Mouse (Mus musculus) left cerebral cortex, postnatal 4 days (tissue): ENCODE measurements around the gene Cryba4. TPM values are rescaled to one million over a fixed set of nuclear protein-coding genes. Genes with fewer than 3 reads are reported as not detected.

ENCODE experiments used
- DNase-seq: peaks from one replicate; pipeline ENCODE4 v3.0.0-alpha.2; 2022
- intact Hi-C: fragments of 180-260 bp; cut with DNase I; formaldehyde crosslinking; loops from one replicate; pipeline ENCODE4 v1.15.1; 2025
- total RNA-seq, 2 experiments: library from RNA; stranded (reverse); gene quantifications; 2 replicates each; pipeline ENCODE4 v1.2.3; 2021

Gene Cryba4
- total RNA-seq, 2 experiments from 2014 or later, result 0.50 to 0.54 TPM

DNA sequence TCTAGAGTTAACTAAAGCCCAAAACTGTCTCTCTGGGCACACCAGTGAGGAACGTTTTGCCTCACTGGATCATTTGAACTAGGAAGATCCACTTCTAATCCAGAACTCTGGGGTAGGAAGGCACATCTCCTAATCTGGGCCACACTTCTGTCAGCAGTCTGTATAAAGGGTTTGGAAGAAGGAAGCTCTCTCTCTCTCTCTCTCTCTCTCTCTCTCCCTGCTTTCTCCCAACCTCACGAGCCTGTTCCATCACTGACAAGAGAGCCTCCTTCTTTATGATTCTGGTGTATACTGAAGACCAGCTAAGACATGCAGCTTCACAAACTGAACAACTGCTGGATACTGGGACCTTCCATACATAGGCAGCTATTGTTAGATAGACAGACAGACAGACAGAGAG lies 10.5 kb downstream of the Cryba4 start:
- no peak for DNase-seq
- intact Hi-C loops, result loop anchor here (5.0 kb wide), 1 partner anchor 95 kb away; no protein-coding TSS in a partner anchor

DNA sequence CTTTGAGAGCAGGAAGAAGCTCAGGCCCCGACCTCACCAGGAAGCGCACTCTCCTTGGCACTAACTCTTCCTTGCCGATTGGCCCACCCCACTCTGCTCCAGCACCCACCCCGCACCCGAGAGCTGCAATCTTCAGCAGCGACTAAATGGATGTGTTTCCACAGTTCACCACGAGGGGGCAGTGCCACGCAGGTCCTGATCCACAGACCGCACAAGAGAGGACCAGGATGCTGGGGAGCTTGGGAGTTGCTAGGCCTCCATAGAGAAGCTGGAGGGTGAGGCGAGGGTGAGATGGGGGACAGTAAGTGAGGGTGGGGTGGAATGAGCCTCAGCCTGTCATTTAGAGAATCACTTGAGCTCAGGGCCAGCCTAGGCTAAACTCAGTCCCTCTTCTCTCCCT lies 11.6 kb downstream of the Cryba4 start:
- intact Hi-C loops, result loop anchor here (5.0 kb wide), 1 partner anchor 97 kb away; no protein-coding TSS in a partner anchor

DNA sequence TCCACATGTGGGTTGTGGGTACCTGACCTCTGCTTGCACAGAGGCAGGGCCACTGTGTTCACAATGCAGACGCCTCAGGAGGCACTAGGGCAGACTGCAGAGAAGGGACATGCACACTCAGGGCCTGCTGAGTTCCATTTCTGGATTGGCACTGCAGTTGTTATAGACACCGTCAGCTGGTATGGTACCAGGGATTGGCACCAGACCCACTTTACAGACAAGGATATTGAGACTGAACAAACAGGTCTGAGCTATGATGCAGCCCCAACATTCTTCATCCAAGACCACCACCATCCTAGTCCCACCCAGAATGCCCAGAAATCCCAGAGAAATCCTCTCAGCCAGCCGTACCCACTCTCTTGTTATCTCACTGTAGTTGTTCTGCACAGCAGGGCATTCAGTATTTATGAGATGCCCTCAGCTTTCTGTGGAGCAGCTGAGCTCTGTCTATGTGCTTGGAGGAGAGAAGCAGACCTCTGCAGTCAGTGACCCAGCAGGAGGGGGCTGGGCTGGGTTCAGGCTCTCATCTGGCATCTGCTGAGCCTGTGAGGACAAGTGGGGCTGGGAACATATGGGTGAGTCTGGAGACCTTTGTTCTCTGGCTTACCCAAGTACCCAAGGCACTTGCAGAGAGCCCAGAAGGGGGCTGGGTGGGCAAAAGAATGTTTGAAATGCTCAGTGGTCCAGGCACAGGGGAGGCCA lies 13.4 kb downstream of the Cryba4 start:
- intact Hi-C loops, result loop anchor here (10.0 kb wide), 1 partner anchor 176 kb away; no protein-coding TSS in a partner anchor
- peak; percentile 73 for DNase-seq

More for the DNA sequence above, 11.6 kb downstream of the Cryba4 start:
- DNase-seq, result peak; percentile 92

DNA sequence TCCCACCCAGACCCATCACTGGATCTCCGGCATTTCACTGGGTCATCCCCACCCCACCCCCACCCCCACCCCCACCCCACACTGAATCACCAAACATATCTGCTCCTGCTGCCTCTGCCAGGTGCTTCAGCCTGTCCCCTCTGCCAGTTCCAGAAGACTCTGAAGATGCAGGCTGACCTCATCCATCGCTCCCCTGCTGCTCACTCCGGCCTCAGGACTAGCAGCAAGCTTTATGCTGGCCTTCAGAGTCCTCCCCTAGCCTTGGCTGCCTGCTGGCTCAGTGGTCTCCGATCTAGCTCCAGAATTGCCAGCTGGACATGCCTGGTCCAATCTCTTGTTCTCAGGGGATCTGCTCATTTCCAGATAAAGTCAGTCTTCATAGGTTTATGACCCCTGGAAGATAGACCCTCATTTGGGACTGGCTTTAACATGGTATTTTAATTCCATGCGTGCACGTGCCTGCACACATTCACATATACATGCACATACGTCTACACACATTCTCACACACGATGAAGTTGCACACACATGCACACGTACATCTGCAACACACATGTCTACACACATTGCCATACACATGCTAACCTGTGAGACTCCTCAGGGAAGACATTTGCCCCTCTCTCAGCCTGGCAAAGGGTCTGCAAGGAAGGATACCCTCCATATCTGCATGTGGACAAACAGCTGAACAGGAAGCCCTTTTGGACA lies 14.3 kb downstream of the Cryba4 start:
- intact Hi-C loops, result loop anchor here (10.0 kb wide), 1 partner anchor 177 kb away; no protein-coding TSS in a partner anchor

DNA sequence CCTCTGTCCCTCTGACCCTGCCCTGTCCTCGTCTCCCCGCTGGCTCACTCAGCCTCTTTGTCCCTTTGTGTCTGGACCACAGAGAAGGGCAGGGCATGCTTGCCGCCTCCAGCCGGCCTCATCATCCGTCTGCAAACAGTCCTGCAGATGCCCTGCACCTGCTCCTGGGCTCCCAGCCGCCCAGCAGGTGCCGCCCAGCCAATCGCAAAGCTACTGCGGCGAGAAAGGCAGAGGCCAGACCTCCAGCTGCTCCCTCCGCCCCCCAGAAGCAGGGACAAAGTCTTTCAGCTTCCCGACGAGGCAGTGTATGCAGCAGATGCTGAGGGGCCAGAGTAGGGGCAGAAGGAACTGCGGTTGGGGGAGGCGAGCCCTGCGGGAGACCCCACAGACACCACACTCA lies 14.9 kb downstream of the Cryba4 start:
- peak; percentile 91 for DNase-seq
- intact Hi-C loops, result loop anchor here (10.0 kb wide), 1 partner anchor 177 kb away; no protein-coding TSS in a partner anchor

More for the DNA sequence above, 14.3 kb downstream of the Cryba4 start:
- peak; percentile 67 for DNase-seq

DNA sequence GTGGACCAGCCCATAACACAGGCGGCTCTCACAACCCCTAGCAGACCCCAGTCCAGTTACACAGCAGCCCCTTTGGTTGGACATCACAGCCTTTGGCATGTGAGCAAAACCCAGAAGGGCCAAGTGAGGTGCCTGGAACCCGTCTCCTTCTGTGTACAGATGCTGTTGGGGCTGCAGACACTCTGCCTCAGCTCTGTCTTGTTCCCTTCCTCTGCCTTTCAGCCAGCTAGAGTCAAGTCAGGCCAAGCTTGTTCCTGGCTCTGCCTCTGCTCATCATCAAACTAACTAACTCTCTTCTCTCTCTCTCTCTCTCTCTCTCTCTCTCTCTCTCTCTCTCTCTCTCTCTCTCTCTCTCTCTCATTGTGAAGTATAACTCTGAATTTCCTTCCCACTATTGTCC lies 15.7 kb downstream of the Cryba4 start:
- no peak for DNase-seq
- intact Hi-C loops, result loop anchor here (10.0 kb wide), 1 partner anchor 178 kb away; no protein-coding TSS in a partner anchor

DNA sequence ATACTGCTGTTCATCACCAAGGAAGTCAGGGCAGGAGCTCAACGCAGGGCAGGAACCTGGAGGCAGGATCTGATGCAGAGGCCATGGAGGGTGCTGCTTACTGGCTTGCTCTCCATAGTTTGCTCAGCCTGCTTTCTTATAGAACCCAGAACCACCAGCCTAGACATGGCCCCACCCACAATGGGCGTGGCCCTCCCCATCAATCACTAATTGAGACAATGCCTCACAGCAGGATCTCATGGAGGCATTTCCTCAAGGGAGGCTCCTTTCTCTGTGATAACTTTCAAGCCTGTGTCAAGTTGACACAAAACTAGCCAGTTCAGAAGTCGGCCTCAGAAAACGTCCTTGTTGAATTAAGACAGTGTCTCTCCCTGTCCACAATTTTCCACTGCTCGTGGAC lies 16.5 kb downstream of the Cryba4 start:
- intact Hi-C loops, result loop anchor here (10.0 kb wide), 1 partner anchor 179 kb away; no protein-coding TSS in a partner anchor
- DNase-seq, result no peak

DNA sequence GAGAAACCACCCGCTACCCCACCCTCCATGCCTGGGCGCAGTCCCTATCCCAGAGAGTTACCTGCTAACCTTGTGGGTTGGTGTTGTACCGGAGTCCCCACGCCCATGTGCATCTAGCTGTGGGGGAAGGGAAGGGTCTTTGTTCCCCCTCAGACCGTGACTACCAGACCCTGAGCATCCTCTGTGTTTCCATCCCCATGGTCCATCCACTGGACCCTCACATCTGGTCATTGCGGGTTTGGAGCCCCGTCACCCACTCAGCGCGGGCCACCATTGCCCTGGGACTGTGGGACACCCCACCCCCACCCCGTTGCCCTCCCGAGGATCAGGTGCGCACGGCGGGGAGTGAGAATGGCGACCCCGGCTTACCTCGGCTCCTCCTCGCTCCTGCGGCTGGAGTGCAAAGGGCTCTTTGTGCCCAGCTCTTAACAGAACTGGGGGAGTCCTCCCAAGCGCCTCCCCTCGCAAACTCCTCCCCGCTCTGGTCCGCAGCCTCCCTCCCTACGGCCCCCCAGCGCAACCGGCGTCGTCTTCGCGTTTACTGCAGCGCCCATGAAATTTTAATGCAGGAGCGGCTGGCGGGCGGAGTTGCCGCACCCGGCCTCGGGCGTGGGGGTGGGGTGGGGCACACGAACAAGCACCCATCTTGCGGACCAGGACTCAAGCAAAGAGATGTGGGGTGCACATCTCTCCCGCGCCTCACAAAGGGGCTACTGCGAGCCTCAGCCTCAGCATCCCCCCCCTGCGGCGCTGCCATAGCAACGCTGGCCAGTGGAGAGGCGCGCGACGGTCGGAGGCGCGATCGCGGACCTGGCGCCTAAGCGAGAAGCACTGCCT lies 23.9 kb downstream of the Cryba4 start:
- peak; percentile 86 for DNase-seq
- intact Hi-C loops, result loop anchor here (10.0 kb wide), 1 partner anchor 96 kb away; the partner anchor contains the start of gene Tfip11

DNA sequence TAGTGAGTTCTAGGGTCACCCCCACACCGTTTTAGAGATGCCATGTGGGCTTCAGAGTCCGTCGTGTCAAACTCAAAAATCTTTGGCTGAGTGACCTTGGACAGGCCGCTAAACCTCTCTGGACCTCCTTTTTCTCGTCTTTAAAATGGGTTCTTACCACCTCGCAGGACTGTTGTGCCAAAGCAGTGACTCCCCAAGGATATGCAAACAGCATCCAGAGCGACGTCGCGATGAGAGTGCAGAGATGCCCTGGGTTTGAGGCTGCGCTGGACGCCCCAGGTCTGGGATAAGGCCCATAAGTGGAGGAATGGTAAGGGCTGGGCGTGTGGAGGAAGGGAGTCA lies 24.4 kb downstream of the Cryba4 start:
- intact Hi-C loops, result loop anchor here (10.0 kb wide), 1 partner anchor 97 kb away; the partner anchor contains the start of gene Tfip11
- DNase-seq, result no peak

DNA sequence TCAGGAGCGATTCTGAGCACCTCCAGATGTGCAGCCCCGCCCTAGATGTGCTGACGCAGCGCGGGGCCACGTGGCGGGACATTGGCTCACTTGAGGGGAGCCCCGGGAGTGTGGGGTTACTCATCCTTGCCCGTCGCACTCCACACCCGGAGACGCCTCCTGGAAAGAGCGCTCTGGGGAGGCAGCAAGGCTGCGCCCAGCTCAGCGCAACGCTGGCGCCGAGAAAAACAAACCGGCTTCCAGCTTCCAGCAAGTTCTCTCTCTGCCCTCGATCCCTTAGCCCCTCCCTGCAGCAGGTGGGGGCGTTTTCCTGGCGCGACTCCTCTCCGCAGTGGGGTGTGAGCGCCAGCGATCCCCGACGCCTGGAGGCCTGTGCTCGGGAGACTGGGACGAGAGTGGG lies 25.0 kb downstream of the Cryba4 start:
- DNase-seq, result no peak
- intact Hi-C loops, result loop anchor here (10.0 kb wide), 1 partner anchor 97 kb away; the partner anchor contains the start of gene Tfip11

DNA sequence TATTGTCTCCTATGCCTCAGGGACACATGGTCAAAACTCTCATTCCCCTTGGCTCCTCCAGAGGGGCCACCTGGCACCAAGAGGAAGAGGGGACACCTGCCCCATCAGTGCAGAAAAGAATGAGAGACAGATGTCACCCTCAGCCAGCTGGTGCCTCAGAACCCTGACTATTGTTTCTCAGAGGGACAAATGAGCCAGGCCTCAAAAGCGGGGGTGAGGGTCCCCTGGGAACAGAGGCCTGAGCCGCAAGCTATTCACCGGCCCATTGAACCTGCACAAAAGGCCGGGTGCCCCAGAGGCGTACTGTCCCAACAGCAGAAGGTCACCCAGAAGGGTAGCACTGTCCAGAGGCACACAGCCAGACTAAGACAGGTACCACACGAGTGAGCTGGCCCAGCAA lies 26.7 kb downstream of the Cryba4 start:
- DNase-seq, result no peak
- intact Hi-C loops, result loop anchor here (10.0 kb wide), 1 partner anchor 99 kb away; the partner anchor contains the start of gene Tfip11

DNA sequence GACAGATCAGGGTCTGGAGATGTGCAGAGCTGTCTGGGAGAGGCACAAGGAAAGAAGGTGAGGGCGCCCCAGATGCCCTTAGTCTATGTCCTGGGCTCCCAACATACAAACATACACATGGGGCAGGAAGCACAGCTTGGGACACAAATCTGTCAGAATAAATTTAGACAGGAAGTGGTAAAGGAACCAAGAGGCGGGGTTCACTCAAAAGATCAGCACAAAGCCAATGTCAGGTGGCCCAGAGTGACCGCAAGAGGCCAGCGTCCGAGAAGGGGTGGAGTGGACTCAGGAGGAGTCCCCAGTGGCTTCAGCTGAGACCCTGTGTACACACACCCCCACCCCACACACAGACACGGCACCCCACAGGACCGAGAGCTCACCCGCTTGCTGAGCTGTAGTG lies 32.1 kb downstream of the Cryba4 start:
- DNase-seq, result no peak
- intact Hi-C loops, result loop anchor here (10.0 kb wide), 1 partner anchor 105 kb away; the partner anchor contains the start of gene Tfip11

DNA sequence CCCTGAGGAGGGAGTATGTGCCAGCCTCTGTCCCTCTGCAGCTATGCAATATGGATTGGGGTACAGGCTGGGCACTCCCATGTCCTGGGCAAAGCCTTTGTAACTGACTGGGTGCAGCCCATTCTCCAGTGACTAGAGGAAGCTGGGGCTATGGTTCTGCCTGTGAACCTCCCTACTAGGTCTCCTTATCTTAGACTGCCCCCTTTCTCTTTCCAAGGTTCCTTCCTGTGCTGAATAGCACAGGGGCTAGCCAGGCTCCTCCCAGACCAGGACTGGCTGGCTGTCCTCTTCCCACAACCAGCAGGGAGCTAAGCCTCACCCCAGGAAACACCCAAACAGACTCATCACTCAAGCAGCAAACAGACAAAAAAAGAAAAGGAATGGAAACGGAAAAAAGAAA lies 32.9 kb downstream of the Cryba4 start:
- no peak for DNase-seq
- intact Hi-C loops, result no loop called here

DNA sequence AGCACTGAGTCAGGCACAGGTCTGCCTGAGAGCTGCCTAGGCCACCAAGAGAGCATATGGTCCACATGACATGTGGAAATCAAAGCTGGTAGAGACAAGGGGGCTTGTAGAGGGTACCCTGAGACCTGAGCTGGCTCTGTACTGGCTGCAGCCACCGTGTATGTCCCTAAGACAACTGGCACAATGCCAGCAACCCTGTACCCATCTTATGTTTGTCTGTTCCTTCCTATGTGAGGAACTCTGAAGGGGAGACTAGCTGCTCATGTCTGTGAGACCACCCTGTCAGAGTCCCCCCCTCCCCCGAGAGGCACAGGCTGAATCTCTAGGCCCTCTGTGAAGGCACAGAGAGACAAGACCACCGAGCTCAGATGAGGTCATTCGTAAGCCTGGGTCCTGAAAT lies 33.6 kb downstream of the Cryba4 start:
- intact Hi-C loops, result no loop called here
- no peak for DNase-seq

DNA sequence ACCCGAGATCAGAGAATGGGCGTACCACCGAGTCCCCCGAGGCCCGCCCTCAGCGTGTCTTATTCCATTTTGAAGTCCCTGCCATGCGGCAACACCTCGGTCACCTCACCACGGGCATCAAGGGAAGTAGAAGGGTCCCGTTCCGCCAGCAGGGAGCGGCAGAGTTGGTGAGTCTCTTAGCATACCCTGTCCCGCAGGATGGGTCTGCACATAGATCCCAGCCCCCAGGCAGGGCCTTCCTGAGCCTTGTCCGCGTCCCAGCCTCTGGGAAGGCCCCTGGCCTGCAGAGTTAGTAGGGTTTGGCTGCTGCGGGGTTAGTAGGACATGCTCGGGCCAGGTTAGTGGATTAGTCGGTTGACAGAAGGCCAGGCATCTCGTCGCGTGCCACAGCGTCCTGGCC lies 35.3 kb downstream of the Cryba4 start:
- DNase-seq, result no peak
- intact Hi-C loops, result no loop called here

DNA sequence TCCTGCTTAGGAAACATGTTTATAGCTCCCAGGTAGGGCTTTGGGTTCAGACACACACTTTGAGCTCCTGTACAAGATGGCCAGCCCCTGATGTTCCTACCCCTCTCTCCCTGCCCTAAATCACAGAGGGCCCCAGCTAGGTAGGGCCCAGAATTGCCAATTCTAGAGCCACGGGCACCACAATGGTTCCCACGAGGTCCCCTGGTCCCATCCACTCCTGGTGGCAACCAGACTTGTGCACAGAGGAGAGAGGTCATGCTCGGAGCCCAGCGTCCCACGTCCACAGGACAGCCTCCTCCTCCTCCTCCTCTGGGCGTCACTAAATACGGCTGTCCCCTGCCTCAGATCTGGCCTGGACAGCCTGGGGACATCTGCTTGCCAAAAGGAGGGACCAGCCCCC lies 36.0 kb downstream of the Cryba4 start:
- intact Hi-C loops, result no loop called here
- no peak for DNase-seq

DNA sequence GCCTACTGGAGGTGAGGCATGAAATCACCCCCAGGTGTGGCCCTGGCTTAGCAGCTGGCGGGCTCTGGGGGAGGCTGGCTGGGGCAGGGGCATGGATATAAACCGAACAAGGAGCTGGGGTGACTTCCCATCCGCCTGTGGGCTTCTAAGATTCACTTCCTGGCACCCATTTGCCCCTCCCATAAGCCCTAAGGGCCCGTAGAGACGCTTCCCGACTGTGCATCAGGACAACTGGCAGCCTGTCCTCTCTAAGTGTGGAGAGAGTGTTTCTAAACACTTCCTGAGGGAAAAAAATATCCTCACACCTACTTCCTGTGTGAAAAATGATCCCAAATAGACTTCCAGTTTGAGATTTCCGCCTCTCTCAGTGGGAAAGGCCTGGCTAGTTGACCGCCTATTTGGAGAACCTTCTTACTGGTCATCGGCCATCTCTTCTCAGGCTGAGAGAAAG lies 36.5 kb downstream of the Cryba4 start:
- intact Hi-C loops, result no loop called here
- DNase-seq, result no peak

DNA sequence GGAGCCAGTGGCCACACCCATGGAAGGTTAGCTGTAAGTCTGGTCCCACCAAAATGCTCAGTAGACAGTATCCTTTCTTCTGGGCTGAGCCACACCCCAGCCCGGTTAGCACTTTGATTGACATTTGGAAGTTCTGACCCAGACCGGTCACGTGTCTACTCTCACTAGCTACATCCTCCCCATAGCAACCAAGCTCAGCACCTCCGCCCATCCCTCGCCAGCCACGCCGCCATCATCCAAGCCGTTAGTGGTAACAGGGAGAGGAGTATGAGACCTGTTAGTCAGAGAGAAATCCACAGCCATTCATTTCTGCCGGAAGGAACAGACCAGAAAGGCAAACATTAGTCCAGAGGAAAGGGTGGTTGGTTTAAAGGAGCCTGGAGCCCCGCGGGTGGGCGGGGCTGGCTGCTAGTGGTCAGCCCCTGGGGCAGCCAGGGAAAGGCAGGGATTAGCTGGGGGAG lies 37.0 kb downstream of the Cryba4 start:
- intact Hi-C loops, result no loop called here
- no peak for DNase-seq

DNA sequence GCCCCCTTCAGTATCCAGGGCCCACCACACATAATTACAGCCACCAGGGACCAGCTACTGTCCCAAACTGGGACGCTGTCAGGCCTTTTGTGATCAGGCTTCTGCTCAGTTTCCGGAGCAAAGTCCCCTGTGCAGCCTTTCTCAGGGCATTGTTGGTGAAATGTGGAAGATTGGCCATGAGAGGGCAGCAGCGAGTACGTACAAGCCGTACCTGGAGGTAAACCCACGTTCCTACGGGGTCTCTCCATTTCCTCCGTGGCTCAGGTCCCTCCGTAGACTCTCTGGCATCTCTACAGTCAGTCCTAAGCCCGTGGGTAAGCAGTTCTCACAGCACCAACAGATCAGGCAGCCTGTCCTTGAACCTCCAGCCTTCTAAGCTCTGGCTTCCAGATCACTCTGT lies 37.9 kb downstream of the Cryba4 start:
- intact Hi-C loops, result no loop called here
- peak; percentile 84 for DNase-seq
